Mouse (Mus musculus) midbrain, embryonic 13.5 days (tissue): ENCODE measurements at regions not wholly inside any gene's neighbourhood (a gene's known extent, or its start where the extent isn't known, plus 50 kb on each side); places are given as distances from the start of the nearest gene placed in this dataset.
A peak's percentile ranks its signal among the peaks of the same experiment; 100 is the strongest.

Experiments
- ATAC-seq: fragments of 200-750 bp; cut with Nextera tagmentation; 2 replicates; pipeline ENCODE4 v1.8.0; 2017; ENCODE audit warnings: mild to moderate bottlenecking, moderate TSS enrichment, moderate library complexity
- H3K27ac ChIP-seq: fragments of 300-500 bp; sonication (generic); 2 replicates; pipeline ENCODE4 v1.5.1; 2015; ENCODE audit warnings: inconsistent platforms, mild to moderate bottlenecking, moderate library complexity
- H3K27me3 ChIP-seq: fragments of 300-500 bp; sonication (generic); 2 replicates; pipeline ENCODE4 v1.6.1; 2015; ENCODE audit warnings: mild to moderate bottlenecking, inconsistent platforms
- H3K36me3 ChIP-seq: fragments of 300-500 bp; sonication (generic); 2 replicates; pipeline ENCODE4 v1.6.1; 2015; ENCODE audit warnings: mild to moderate bottlenecking, inconsistent platforms
- H3K4me1 ChIP-seq: fragments of 300-500 bp; sonication (generic); replicated peaks from 2 replicates; pipeline ENCODE4 v1.6.1; 2015; ENCODE audit warnings: inconsistent platforms
- H3K4me2 ChIP-seq: fragments of 300-500 bp; sonication (generic); replicated peaks from 2 replicates; pipeline ENCODE4 v1.6.1; 2015; ENCODE audit warnings: moderate library complexity, mild to moderate bottlenecking, inconsistent platforms
- H3K4me3 ChIP-seq: fragments of 300-500 bp; sonication (generic); replicated peaks from 2 replicates; pipeline ENCODE4 v1.5.1; 2015; ENCODE audit warnings: mild to moderate bottlenecking, inconsistent platforms
- H3K9ac ChIP-seq: fragments of 300-500 bp; sonication (generic); replicated peaks from 2 replicates; pipeline ENCODE4 v1.6.1; 2015; ENCODE audit warnings: mild to moderate bottlenecking, inconsistent platforms
- H3K9me3 ChIP-seq: fragments of 300-500 bp; sonication (generic); 2 replicates; pipeline ENCODE4 v1.6.1; 2016; ENCODE audit warnings: mild to moderate bottlenecking, inconsistent platforms
- WGBS: fragments of 180-500 bp; shearing (Covaris S2); methylation state at CpG from one replicate; pipeline ENCODE4 v1.1.7; 2015; 5-methylcytosine and 5-hydroxymethylcytosine counted together

GRCm38 (mm10) chr6:26779551-26779950 is 970.5 kb upstream of the Pot1a start:
- 57% methylated on average over 1 of the region's 3 CpGs for WGBS
- Histone ChIP-seq H3K27me3 (no peaks in the 10 kb centered on the region), H3K27ac (no peak overlapping the region), H3K9me3 (no peaks in the 10 kb centered on the region), H3K4me2 (no peak overlapping the region), H3K4me3 (no peak overlapping the region), H3K36me3 (no peaks in the 10 kb centered on the region), H3K4me1 (no peaks in the 10 kb centered on the region), H3K9ac (no peak overlapping the region)
- no peak for ATAC-seq

DNA sequence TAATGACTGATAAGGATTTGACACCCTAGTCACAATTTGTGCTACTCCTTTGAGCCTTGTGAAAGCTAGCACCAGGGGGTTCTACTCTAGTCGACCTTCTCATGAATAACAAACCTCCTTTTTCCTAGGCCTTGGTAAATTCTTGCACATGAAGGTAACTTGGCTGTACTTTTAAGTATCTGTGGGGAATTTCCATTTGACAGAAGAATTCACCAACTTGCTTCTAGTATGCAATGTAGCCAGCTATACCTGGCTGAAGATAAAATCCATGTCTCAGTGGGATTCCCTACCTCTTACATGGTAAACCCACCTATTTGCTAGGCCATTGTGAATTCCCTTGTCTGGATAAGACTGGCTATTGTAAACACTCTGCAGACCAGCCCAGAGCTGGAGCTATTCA is 967.6 kb upstream of the Pot1a start:
- 14% methylated on average over 1 of the region's 1 CpGs for WGBS
- no peaks in the 10 kb centered on the region for H3K36me3 ChIP-seq
- H3K4me3 ChIP-seq: no peak overlapping the region
- no peak overlapping the region for H3K27ac ChIP-seq
- no peak for ATAC-seq
- no peak overlapping the region for H3K4me2 ChIP-seq
- no peak overlapping the region for H3K9ac ChIP-seq
- no peaks in the 10 kb centered on the region for H3K9me3 ChIP-seq
- no peaks in the 10 kb centered on the region for H3K4me1 ChIP-seq
- H3K27me3 ChIP-seq: no peaks in the 10 kb centered on the region

DNA sequence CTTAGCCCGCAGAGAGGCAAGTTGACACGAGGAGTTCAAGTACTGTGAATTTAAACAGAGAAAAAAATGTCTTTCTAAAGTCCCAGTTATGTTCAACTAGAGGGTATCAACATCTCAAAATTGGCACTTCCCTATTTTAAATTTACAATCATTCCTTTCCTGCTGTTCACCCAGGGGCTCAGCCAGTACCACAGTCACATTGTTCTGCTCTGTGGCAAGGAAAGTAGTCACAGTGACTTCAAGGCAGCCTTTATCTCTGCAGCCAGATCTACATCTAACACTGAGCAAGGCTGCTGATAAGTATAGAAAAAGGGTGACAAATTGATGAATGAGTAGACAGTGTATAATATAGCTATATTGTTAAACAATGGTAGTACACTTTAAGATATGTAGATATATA is 957.8 kb upstream of the Pot1a start:
- H3K4me3 ChIP-seq: no peak overlapping the region
- H3K4me1 ChIP-seq: peaks cover 4% of the 10 kb centered on the region; the same call in 1 of the 2 replicates
- H3K27me3 ChIP-seq: no peaks in the 10 kb centered on the region
- 9% methylated on average over 2 of the region's 2 CpGs for WGBS
- peak; percentile 30; the same call in 1 of the 2 replicates for ATAC-seq
- no peak overlapping the region for H3K27ac ChIP-seq
- H3K9ac ChIP-seq: no peak overlapping the region
- no peaks in the 10 kb centered on the region for H3K9me3 ChIP-seq
- H3K36me3 ChIP-seq: no peaks in the 10 kb centered on the region
- no peak overlapping the region for H3K4me2 ChIP-seq

DNA sequence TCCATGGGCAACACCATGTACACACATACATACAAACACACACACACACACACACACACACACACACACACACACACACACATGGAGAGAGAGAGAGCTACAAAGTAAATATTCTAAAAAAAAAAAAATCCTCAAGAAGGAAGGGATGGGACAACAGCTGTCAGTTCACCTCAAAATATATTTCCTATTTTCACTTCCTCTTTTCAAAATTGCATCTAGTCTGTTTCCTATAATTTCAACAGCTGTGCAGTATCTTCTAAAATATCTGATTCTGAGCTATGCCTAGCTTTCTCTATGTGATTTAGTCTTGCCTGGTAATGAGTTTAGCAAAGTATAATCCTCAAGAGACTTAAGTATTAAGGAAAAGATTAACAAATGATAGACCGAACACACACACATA is 955.7 kb upstream of the Pot1a start:
- H3K9ac ChIP-seq: no peak overlapping the region
- H3K4me3 ChIP-seq: no peak overlapping the region
- WGBS: 85% methylated on average over 1 of the region's 1 CpGs
- no peaks in the 10 kb centered on the region for H3K27me3 ChIP-seq
- H3K4me1 ChIP-seq: peaks cover 4% of the 10 kb centered on the region; the same call in 1 of the 2 replicates
- H3K27ac ChIP-seq: no peak overlapping the region
- no peaks in the 10 kb centered on the region for H3K36me3 ChIP-seq
- no peak overlapping the region for H3K4me2 ChIP-seq
- no peaks in the 10 kb centered on the region for H3K9me3 ChIP-seq
- ATAC-seq: no peak

DNA sequence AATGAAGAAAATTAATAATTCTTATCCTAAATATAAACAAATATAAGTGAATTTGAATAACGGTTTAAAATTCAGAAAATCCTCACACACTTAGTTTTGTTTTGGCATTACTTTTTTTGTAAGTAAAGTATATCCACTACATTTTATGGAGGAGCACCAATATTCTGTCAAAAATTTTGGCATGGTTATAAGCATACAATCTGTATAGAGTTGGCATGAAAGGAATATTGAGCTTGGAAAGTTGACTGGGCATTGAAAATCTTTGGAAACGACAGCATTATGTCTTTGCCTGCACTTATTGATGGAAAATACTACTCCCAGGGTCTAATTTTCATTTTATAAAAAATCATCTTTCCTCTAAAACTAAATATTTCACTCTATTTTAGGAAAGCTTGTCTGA is 952.5 kb upstream of the Pot1a start:
- Histone ChIP-seq H3K4me2 (no peak overlapping the region), H3K27me3 (no peaks in the 10 kb centered on the region), H3K9ac (no peak overlapping the region), H3K27ac (no peak overlapping the region), H3K4me3 (no peak overlapping the region), H3K36me3 (no peaks in the 10 kb centered on the region), H3K9me3 (no peaks in the 10 kb centered on the region), H3K4me1 (peaks cover 2% of the 10 kb centered on the region; the same call in 1 of the 2 replicates)
- 84% methylated on average over 2 of the region's 2 CpGs for WGBS
- ATAC-seq: no peak
